Mouse (Mus musculus) megakaryocyte, embryonic 14.5 days (primary cell): Measurements from ENCODE around the gene Olfr520.

Experiments
- FLI1 ChIP-seq: IDR thresholded peaks from 2 replicates; pipeline ENCODE4 v1.6.1; 2012; ENCODE audit warnings: low read length, inconsistent platforms, mixed read lengths
- GATA1 ChIP-seq: IDR thresholded peaks from 3 replicates; pipeline ENCODE4 v1.6.1; 2012; ENCODE audit warnings: mixed read lengths, low read length, inconsistent platforms, borderline replicate concordance

DNA sequence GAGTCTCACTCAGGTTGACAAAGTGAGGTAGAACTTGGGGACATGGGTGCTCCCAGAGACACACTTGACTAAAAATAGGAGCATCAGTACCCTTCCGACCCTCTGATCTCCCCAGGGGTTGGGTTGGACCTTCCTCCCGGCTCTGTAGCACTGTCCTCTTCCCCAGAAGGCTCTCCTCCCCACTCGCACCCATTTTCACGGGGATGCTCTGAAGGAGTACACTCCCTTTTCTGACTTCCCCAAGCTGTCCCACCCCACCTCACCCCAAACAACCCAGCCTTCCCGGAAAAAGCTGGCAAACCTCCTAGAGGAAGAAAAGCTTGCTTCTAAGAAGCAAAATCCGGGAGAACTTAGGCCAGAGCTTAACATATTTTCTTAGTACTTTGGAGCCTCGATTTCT is 39.3 kb upstream of the Olfr520 start:
- TF ChIP-seq GATA1 (no peak), FLI1 (no peak)
